Mouse (Mus musculus): Measurements from ENCODE around the gene Ttc38.
A peak's percentile ranks its signal among the peaks of the same experiment; 100 is the strongest.

Gene Ttc38

GRCm38 (mm10) chr15:85831954-85832590 lies at the start of gene Ttc38:
TSS of gene Ttc38 (plus strand) at chr15:85832306.
- DNase-seq, result peak; percentile 90

- no peak for DNase-seq
Observed at GRCm38 (mm10) chr15:85783146-85783545, 49.0 kb upstream of the Ttc38 start.

- DNase-seq, result no peak
Observed at GRCm38 (mm10) chr15:85784341-85784740, 47.8 kb upstream of the Ttc38 start.

- no peak for DNase-seq
Observed at GRCm38 (mm10) chr15:85786711-85787110, 45.4 kb upstream of the Ttc38 start.

GRCm38 (mm10) chr15:85787482-85787881 lies 44.6 kb upstream of the Ttc38 start:
- DNase-seq, result no peak

- no peak for DNase-seq
Observed at GRCm38 (mm10) chr15:85788051-85788450, 44.1 kb upstream of the Ttc38 start.

GRCm38 (mm10) chr15:85788633-85789032 lies 43.5 kb upstream of the Ttc38 start:
- no peak for DNase-seq

- no peak for DNase-seq
Observed at GRCm38 (mm10) chr15:85791449-85791848, 40.7 kb upstream of the Ttc38 start.

GRCm38 (mm10) chr15:85792819-85793218 lies 39.3 kb upstream of the Ttc38 start:
- peak; percentile 16 for DNase-seq

GRCm38 (mm10) chr15:85795516-85795915 lies 36.6 kb upstream of the Ttc38 start:
- no peak for DNase-seq

GRCm38 (mm10) chr15:85798676-85799075 lies 33.4 kb upstream of the Ttc38 start:
- no peak for DNase-seq

GRCm38 (mm10) chr15:85802931-85803330 lies 29.2 kb upstream of the Ttc38 start:
- no peak for DNase-seq

GRCm38 (mm10) chr15:85806886-85807285 lies 25.2 kb upstream of the Ttc38 start:
- DNase-seq, result no peak

- no peak for DNase-seq
Observed at GRCm38 (mm10) chr15:85807404-85807803, 24.7 kb upstream of the Ttc38 start.

- DNase-seq, result no peak
Observed at GRCm38 (mm10) chr15:85808031-85808430, 24.1 kb upstream of the Ttc38 start.

- no peak for DNase-seq
Observed at GRCm38 (mm10) chr15:85808434-85808833, 23.7 kb upstream of the Ttc38 start.

- no peak for DNase-seq
Observed at GRCm38 (mm10) chr15:85809091-85809490, 23.0 kb upstream of the Ttc38 start.

- no peak for DNase-seq
Observed at GRCm38 (mm10) chr15:85810462-85810805, 21.7 kb upstream of the Ttc38 start.

- peak; percentile 93 for DNase-seq
Observed at GRCm38 (mm10) chr15:85810806-85811521, 21.1 kb upstream of the Ttc38 start.

GRCm38 (mm10) chr15:85811535-85812277 lies 20.4 kb upstream of the Ttc38 start, which contains the start of gene Cdpf1:
TSS of gene Cdpf1 (minus strand) at chr15:85811697.
- DNase-seq, result peak; percentile 99

GRCm38 (mm10) chr15:85813428-85813827 lies 18.7 kb upstream of the Ttc38 start:
- peak; percentile 27 for DNase-seq

GRCm38 (mm10) chr15:85821203-85822010 lies 10.7 kb upstream of the Ttc38 start, which contains the start of gene Pkdrej:
TSS of gene Pkdrej (minus strand) at chr15:85821734.
- DNase-seq, result peak; percentile 52

GRCm38 (mm10) chr15:85822011-85822359 lies 10.1 kb upstream of the Ttc38 start:
- DNase-seq, result peak; percentile 57

Measured in cerebellum, adult 9-10 months (tissue).